Mouse (Mus musculus): ENCODE results near the gene Dusp22. TPM values are rescaled to one million over a fixed set of nuclear protein-coding genes. Genes with fewer than 3 reads are reported as not detected.

Gene Dusp22
- polyA plus RNA-seq, 1 experiment from 2014 or later, result 9.0 TPM

DNA sequence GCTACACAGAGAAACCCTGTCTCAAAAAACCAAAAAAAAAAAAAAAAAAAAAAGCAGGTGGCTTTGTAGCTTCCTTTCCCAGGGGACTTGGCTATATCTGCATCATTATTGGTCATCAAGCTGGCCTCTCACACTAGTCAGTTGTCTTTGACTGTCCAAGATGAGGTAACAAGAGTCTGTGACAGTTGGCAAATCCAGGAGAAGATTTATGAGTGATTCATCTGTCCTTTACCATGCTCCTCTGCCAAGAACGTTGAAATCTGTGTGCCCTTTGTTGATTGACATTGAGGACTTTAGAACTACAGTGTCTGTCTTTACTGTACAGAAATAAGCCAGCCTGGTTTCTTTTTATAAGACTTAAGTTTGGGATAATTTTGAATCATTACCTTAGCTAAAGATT lies 35.4 kb downstream of the Dusp22 start:
- Histone ChIP-seq H3K27ac (ENCODE audit: low read depth, low read length) (no peak overlapping the region), H3K9ac (ENCODE audit: low read depth, low read length) (no peak overlapping the region), H3K9me3 (ENCODE audit: control insufficient read depth) (no peaks in the 10 kb centered on the region), H3K36me3 (ENCODE audit: control insufficient read depth, insufficient read depth) (no peaks in the 10 kb centered on the region), H3K4me2 (replicated peaks; ENCODE audit: low read depth) (no peak overlapping the region), H3K4me1 (replicated peaks; ENCODE audit: control insufficient read depth, insufficient read depth, low read length) (no peaks in the 10 kb centered on the region), H3K4me3 (ENCODE audit: low read depth, low read length) (no peak overlapping the region), H3K27me3 (replicated peaks; ENCODE audit: control insufficient read depth, insufficient read depth, low read length) (no peaks in the 10 kb centered on the region)
- WGBS, result 38% methylated on average over 1 of the region's 1 CpGs
- ATAC-seq, result no peak
- no peak for TF ChIP-seq CTCF (IDR thresholded peaks at IDR 0.05; ENCODE audit: low read depth)

DNA sequence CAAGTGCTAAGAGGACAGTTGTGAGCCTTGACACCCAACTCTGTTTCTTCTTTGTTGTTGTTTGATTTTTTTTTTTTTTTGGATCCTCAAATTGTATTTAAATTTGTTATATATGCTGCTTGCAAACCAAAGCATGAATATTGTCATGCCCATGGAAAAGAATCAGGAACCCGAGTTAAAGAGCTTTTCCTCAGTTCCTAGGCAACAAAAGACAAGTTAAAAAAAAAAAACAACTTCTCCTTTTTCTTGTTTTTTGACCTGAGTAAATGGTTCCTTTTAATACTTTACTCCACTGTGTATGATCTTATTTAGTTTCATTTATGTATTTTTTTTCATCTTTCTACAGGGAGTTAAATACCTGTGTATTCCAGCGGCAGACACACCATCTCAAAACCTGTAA lies 36.1 kb downstream of the Dusp22 start:
- ATAC-seq, result no peak
- no peak overlapping the region for H3K4me3 ChIP-seq (ENCODE audit: low read depth, low read length)
- H3K27ac ChIP-seq (ENCODE audit: low read depth, low read length), result no peak overlapping the region
- 93% methylated on average over 2 of the region's 2 CpGs for WGBS
- no peaks in the 10 kb centered on the region for H3K36me3 ChIP-seq (ENCODE audit: control insufficient read depth, insufficient read depth)
- no peak overlapping the region for H3K9ac ChIP-seq (ENCODE audit: low read depth, low read length)
- H3K9me3 ChIP-seq (ENCODE audit: control insufficient read depth), result no peaks in the 10 kb centered on the region
- H3K4me1 ChIP-seq (replicated peaks; ENCODE audit: control insufficient read depth, insufficient read depth, low read length), result no peaks in the 10 kb centered on the region
- no peak overlapping the region for H3K4me2 ChIP-seq (replicated peaks; ENCODE audit: low read depth)
- TF ChIP-seq CTCF (IDR thresholded peaks at IDR 0.05; ENCODE audit: low read depth), result no peak
- no peaks in the 10 kb centered on the region for H3K27me3 ChIP-seq (replicated peaks; ENCODE audit: control insufficient read depth, insufficient read depth, low read length)

DNA sequence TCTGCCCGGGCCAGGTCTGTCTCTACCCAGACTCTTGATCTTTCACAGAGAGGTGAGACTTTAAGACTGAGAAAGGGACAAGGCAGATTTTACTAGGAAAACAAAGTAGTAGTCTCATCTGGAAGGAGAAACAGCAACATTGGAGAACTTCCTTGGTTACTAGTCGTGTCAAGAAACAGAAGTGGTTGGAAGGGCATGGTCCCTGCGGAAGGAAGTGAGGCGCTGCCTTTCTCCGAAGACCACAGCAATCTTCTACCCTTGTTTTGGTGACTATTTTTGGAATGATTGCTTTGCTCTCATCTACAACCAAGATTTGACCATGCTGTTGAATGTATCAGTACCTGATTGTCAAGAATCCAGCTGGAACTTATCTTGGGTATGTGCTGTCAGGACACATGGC lies 38.1 kb downstream of the Dusp22 start:
- H3K36me3 ChIP-seq (ENCODE audit: control insufficient read depth, insufficient read depth), result no peaks in the 10 kb centered on the region
- H3K4me2 ChIP-seq (replicated peaks; ENCODE audit: low read depth), result no peak overlapping the region
- H3K9me3 ChIP-seq (ENCODE audit: control insufficient read depth), result no peaks in the 10 kb centered on the region
- no peak for TF ChIP-seq CTCF (IDR thresholded peaks at IDR 0.05; ENCODE audit: low read depth)
- no peak overlapping the region for H3K4me3 ChIP-seq (ENCODE audit: low read depth, low read length)
- no peak overlapping the region for H3K9ac ChIP-seq (ENCODE audit: low read depth, low read length)
- 90% methylated on average over 5 of the region's 5 CpGs for WGBS
- no peaks in the 10 kb centered on the region for H3K4me1 ChIP-seq (replicated peaks; ENCODE audit: control insufficient read depth, insufficient read depth, low read length)
- no peaks in the 10 kb centered on the region for H3K27me3 ChIP-seq (replicated peaks; ENCODE audit: control insufficient read depth, insufficient read depth, low read length)
- no peak overlapping the region for H3K27ac ChIP-seq (ENCODE audit: low read depth, low read length)
- ATAC-seq, result no peak

DNA sequence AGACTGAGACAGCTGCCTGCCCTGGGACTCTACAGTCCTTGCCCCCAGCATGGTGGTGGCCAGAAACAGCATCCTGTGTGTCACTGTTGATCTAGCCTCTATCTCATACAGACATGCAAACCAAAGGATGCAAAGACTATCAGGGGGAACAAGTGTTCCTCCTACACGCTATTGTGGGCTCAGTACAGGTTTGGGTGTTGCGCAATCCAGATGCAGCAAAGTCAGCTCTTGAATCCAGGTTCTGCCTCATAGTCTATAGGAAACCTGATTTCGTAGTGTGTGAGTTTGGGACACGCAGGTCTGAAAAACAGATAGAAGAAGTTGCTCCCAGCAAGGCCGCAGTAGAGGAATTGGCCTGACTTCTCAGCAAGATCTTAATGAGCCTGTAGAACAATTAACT lies 42.9 kb downstream of the Dusp22 start:
- H3K36me3 ChIP-seq (ENCODE audit: control insufficient read depth, insufficient read depth), result no peaks in the 10 kb centered on the region
- H3K4me3 ChIP-seq (ENCODE audit: low read depth, low read length), result no peak overlapping the region
- no peak overlapping the region for H3K9ac ChIP-seq (ENCODE audit: low read depth, low read length)
- no peaks in the 10 kb centered on the region for H3K9me3 ChIP-seq (ENCODE audit: control insufficient read depth)
- no peak overlapping the region for H3K27ac ChIP-seq (ENCODE audit: low read depth, low read length)
- no peak overlapping the region for H3K4me2 ChIP-seq (replicated peaks; ENCODE audit: low read depth)
- H3K4me1 ChIP-seq (replicated peaks; ENCODE audit: control insufficient read depth, insufficient read depth, low read length), result no peaks in the 10 kb centered on the region
- no peak for ATAC-seq
- no peak for TF ChIP-seq CTCF (IDR thresholded peaks at IDR 0.05; ENCODE audit: low read depth)
- WGBS, result 92% methylated on average over 5 of the region's 5 CpGs
- no peaks in the 10 kb centered on the region for H3K27me3 ChIP-seq (replicated peaks; ENCODE audit: control insufficient read depth, insufficient read depth, low read length)

DNA sequence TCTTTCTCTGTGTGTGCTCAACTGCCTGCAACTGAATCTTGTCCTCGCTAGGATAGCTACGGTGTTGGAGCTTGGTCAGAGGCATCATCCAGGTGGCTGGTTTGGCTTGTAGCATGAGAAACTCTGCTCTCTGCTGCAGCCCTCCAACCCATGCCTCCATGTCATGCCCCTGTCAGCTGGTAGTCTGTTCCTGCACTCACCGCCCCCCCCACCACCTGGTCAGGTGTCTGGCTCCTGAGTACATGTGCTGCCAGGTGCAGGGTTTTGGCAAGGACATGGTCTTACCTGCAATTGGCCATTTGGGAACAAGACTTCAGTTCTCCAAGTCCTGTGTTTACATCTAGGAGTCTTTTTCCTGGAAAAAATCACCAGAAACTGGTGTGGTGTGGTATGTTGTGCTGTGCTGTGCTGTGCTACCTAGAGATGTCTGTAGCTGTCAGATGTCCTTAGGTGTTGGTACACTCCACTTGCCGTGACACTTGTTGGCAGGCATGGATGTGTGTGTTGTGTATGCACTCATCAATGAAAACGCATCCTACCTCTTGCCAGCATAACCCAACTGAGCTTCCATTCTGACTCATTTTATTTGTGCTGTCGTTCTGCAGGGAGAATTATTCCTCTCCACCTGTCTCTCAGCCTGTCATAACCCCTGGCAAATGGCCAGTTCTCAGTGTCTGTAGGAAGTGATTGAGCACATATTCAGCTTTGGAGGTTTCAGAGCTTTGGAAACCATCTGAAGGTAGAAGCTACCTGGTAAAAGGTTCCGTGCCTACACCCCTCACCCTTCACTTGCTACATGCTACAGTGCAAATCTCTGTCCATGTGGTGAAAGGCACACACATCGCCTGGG lies 44.7 kb downstream of the Dusp22 start:
- Histone ChIP-seq H3K4me1 (replicated peaks; ENCODE audit: control insufficient read depth, insufficient read depth, low read length) (no peaks in the 10 kb centered on the region), H3K4me2 (replicated peaks; ENCODE audit: low read depth) (no peak overlapping the region), H3K9ac (ENCODE audit: low read depth, low read length) (no peak overlapping the region), H3K27me3 (replicated peaks; ENCODE audit: control insufficient read depth, insufficient read depth, low read length) (no peaks in the 10 kb centered on the region), H3K27ac (ENCODE audit: low read depth, low read length) (no peak overlapping the region), H3K4me3 (ENCODE audit: low read depth, low read length) (no peak overlapping the region), H3K9me3 (ENCODE audit: control insufficient read depth) (no peaks in the 10 kb centered on the region), H3K36me3 (ENCODE audit: control insufficient read depth, insufficient read depth) (no peaks in the 10 kb centered on the region)
- no peak for TF ChIP-seq CTCF (IDR thresholded peaks at IDR 0.05; ENCODE audit: low read depth)
- 82% methylated on average over 8 of the region's 8 CpGs for WGBS
- ATAC-seq, result no peak

DNA sequence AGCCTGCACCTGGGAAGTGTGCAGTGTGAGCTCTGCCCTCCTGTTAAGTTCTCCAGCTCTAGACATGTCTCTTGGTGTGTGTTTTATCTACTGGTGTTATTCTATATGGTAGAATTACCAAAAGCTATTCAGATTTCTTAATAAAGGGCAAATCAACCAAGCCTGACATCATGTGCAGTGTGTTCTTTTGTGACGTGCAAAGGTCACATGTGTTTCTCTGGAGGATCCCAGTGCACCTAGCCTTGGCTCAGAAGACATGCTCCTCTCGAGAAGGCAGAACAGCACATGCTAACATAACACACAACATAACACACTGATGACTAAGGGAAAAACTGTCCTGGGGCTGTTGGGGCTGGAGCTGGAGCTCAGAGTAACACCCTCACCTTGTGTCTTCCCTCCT lies 51.3 kb downstream of the Dusp22 start:
- H3K4me1 ChIP-seq (replicated peaks; ENCODE audit: control insufficient read depth, insufficient read depth, low read length), result no peaks in the 10 kb centered on the region
- 86% methylated on average over 2 of the region's 2 CpGs for WGBS
- no peaks in the 10 kb centered on the region for H3K9me3 ChIP-seq (ENCODE audit: control insufficient read depth)
- H3K27me3 ChIP-seq (replicated peaks; ENCODE audit: control insufficient read depth, insufficient read depth, low read length), result no peaks in the 10 kb centered on the region
- no peak overlapping the region for H3K9ac ChIP-seq (ENCODE audit: low read depth, low read length)
- no peak overlapping the region for H3K4me3 ChIP-seq (ENCODE audit: low read depth, low read length)
- H3K27ac ChIP-seq (ENCODE audit: low read depth, low read length), result no peak overlapping the region
- TF ChIP-seq CTCF (IDR thresholded peaks at IDR 0.05; ENCODE audit: low read depth), result no peak
- ATAC-seq, result no peak
- H3K36me3 ChIP-seq (ENCODE audit: control insufficient read depth, insufficient read depth), result no peaks in the 10 kb centered on the region
- H3K4me2 ChIP-seq (replicated peaks; ENCODE audit: low read depth), result no peak overlapping the region

Measured in intestine, postnatal 0 days (tissue).